In the genomic region with DNA sequence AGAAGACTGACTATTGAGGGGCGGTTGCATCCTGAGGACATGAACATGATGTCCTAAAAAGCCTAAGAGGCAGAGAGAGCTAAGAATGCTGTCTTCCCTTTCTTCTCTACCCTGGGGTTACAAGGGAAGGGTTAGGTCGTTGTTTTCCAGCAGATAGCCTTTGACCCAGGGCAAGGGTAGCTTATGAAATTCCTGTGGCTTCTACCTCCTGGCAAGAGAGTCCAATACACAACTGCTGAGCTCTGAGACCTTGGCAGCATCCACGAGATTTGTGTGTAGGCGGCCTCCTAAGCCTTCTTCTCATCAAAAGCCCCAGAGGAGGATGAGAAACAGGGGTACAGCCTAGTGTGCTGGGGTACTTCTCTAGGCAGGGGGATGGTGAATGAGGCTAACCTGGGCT, we compare ENCODE assay signal across 21 mouse cellular contexts.
"Had no signal": no experiment of that assay in that cellular context is flagged by ENCODE, and none has a peak within 500 bp of the region (broad histone marks: within the 10 kb centered on the region; RNA-seq: fewer than 3 reads in every experiment).

No protein-coding gene starts in this region.

- DNase-seq: gastrocnemius, adult 2 months; gastrocnemius, postnatal 10 days; gastrocnemius, postnatal 25 days; heart, adult 2 months; heart, postnatal 10 days; heart, postnatal 4 days; kidney, adult 18-20 months; kidney, adult 8-10 months; kidney, postnatal 10 days; kidney, postnatal 25 days; kidney, postnatal 4 days; liver, embryonic 13.5 days had no signal

- H3K27ac ChIP-seq: gastrocnemius, adult 2 months; heart, adult 2 months; hindbrain, embryonic 10.5 days; hindbrain, embryonic 12.5 days; hindbrain, embryonic 14.5 days; intestine, embryonic 15.5 days; layer of hippocampus, adult 2 months; left cerebral cortex, adult 2 months; limb, embryonic 10.5 days; limb, embryonic 12.5 days; liver, embryonic 13.5 days; liver, embryonic 15.5 days had no signal

- H3K27me3 ChIP-seq: hindbrain, embryonic 12.5 days; intestine, embryonic 15.5 days; liver, embryonic 13.5 days; liver, embryonic 15.5 days had no signal

- H3K9me3 ChIP-seq: hindbrain, embryonic 10.5 days; hindbrain, embryonic 12.5 days; intestine, embryonic 15.5 days; limb, embryonic 10.5 days; liver, embryonic 13.5 days; liver, embryonic 15.5 days had no signal

- H3K4me1 ChIP-seq: hindbrain, embryonic 10.5 days; hindbrain, embryonic 12.5 days; intestine, embryonic 15.5 days; liver, embryonic 13.5 days; liver, embryonic 15.5 days had no signal

- H3K4me3 ChIP-seq: gastrocnemius, adult 2 months; heart, adult 2 months; hindbrain, embryonic 10.5 days; hindbrain, embryonic 12.5 days; intestine, embryonic 15.5 days; layer of hippocampus, adult 2 months; left cerebral cortex, adult 2 months; limb, embryonic 10.5 days; limb, embryonic 12.5 days; liver, embryonic 13.5 days; liver, embryonic 15.5 days had no signal

- H3K36me3 ChIP-seq: hindbrain, embryonic 10.5 days; hindbrain, embryonic 12.5 days; intestine, embryonic 15.5 days; limb, embryonic 10.5 days; limb, embryonic 12.5 days; liver, embryonic 13.5 days; liver, embryonic 15.5 days had no signal
